Mouse (Mus musculus) testis, adult 2 months (tissue): ENCODE results near the gene Zfp277.

Source experiments
- CTCF ChIP-seq: fragments of 200-500 bp; IDR thresholded peaks from 2 replicates; pipeline ENCODE4 v1.5.1; 2012; ENCODE audit warnings: low read depth, mild to moderate bottlenecking, inconsistent platforms, low read length, moderate library complexity; ENCODE audit not compliant: control insufficient read depth, insufficient read depth, insufficient replicate concordance
- POLR2A ChIP-seq: fragments of 200-500 bp; IDR thresholded peaks from 2 replicates; pipeline ENCODE4 v1.6.1; 2012; ENCODE audit warnings: low read depth, mild to moderate bottlenecking, inconsistent platforms, low read length, moderate library complexity; ENCODE audit not compliant: control insufficient read depth

- no peak for TF ChIP-seq POLR2A
- TF ChIP-seq CTCF, result no peak
These were observed 11.6 kb downstream of the Zfp277 start for GRCm38 (mm10) chr12:40434101-40434500.
